Mouse (Mus musculus): Measurements from ENCODE around the gene Psmb3. TPM values are rescaled to one million over a fixed set of nuclear protein-coding genes. Genes with fewer than 3 reads are reported as not detected.
A peak's percentile ranks its signal among the peaks of the same experiment; 100 is the strongest.

Gene Psmb3
- polyA plus RNA-seq, 1 experiment from 2014 or later: 561 TPM

GRCm38 (mm10) chr11:97659990-97660714 lies 43.0 kb upstream of the Psmb3 start:
- Histone ChIP-seq H3K27ac (ENCODE audit: low read depth, low read length) (peak overlapping the region; percentile 13), H3K4me3 (ENCODE audit: low read depth, low read length) (peak overlapping the region; percentile 78)
- WGBS: under 1% methylated on average over 66 of the region's 78 CpGs

GRCm38 (mm10) chr11:97660734-97661647 lies 42.2 kb upstream of the Psmb3 start:
- no peak for DNase-seq (ENCODE audit: low spot score)
- Histone ChIP-seq H3K9me3 (ENCODE audit: control insufficient read depth, low read length) (no peaks in the 10 kb centered on the region), H3K4me3 (ENCODE audit: low read depth, low read length) (peak overlapping the region; percentile 78), H3K27ac (ENCODE audit: low read depth, low read length) (no peak overlapping the region), H3K27me3 (replicated peaks; ENCODE audit: control insufficient read depth, insufficient read depth, low read length) (peaks cover 54% of the 10 kb centered on the region), H3K4me2 (peak overlapping the region; percentile 76), H3K36me3 (ENCODE audit: control insufficient read depth, insufficient read depth, low read length) (peaks cover 8% of the 10 kb centered on the region; the same call in 1 of the 2 replicates), H3K9ac (ENCODE audit: low read depth, low read length) (peak overlapping the region; percentile 7; the same call in 1 of the 2 replicates), H3K4me1 (replicated peaks; ENCODE audit: control insufficient read depth, insufficient read depth, low read length) (peaks cover 23% of the 10 kb centered on the region)
- ATAC-seq (replicated peaks; ENCODE audit: low FRiP score): no peak
- WGBS: 5% methylated on average over 27 of the region's 27 CpGs

More at GRCm38 (mm10) chr11:97659990-97660714, 43.0 kb upstream of the Psmb3 start:
- Histone ChIP-seq H3K27me3 (replicated peaks; ENCODE audit: control insufficient read depth, insufficient read depth, low read length) (peaks cover 50% of the 10 kb centered on the region), H3K9ac (ENCODE audit: low read depth, low read length) (peak overlapping the region; percentile 75), H3K4me1 (replicated peaks; ENCODE audit: control insufficient read depth, insufficient read depth, low read length) (peaks cover 23% of the 10 kb centered on the region), H3K36me3 (ENCODE audit: control insufficient read depth, insufficient read depth, low read length) (peaks cover under 1% of the 10 kb centered on the region; the same call in 1 of the 2 replicates), H3K4me2 (peak overlapping the region; percentile 76), H3K9me3 (ENCODE audit: control insufficient read depth, low read length) (no peaks in the 10 kb centered on the region)
- DNase-seq (ENCODE audit: low spot score): peak; percentile 82
- ATAC-seq (replicated peaks; ENCODE audit: low FRiP score): peak; percentile 87

- Histone ChIP-seq H3K9me3 (ENCODE audit: control insufficient read depth, low read length) (no peaks in the 10 kb centered on the region), H3K9ac (ENCODE audit: low read depth, low read length) (no peak overlapping the region), H3K4me2 (peak overlapping the region; percentile 76), H3K4me1 (replicated peaks; ENCODE audit: control insufficient read depth, insufficient read depth, low read length) (peaks cover 23% of the 10 kb centered on the region), H3K27ac (ENCODE audit: low read depth, low read length) (no peak overlapping the region), H3K4me3 (ENCODE audit: low read depth, low read length) (peak overlapping the region; percentile 34), H3K27me3 (replicated peaks; ENCODE audit: control insufficient read depth, insufficient read depth, low read length) (peaks cover 54% of the 10 kb centered on the region), H3K36me3 (ENCODE audit: control insufficient read depth, insufficient read depth, low read length) (peaks cover 10% of the 10 kb centered on the region)
- no peak for DNase-seq (ENCODE audit: low spot score)
- 2% methylated on average over 18 of the region's 20 CpGs for WGBS
- ATAC-seq (replicated peaks; ENCODE audit: low FRiP score): no peak
Observed at GRCm38 (mm10) chr11:97661648-97662133, 41.5 kb upstream of the Psmb3 start.

- Histone ChIP-seq H3K9me3 (ENCODE audit: control insufficient read depth, low read length) (no peaks in the 10 kb centered on the region), H3K4me1 (replicated peaks; ENCODE audit: control insufficient read depth, insufficient read depth, low read length) (peaks cover 23% of the 10 kb centered on the region), H3K4me2 (peak overlapping the region; percentile 76), H3K4me3 (ENCODE audit: low read depth, low read length) (peak overlapping the region; percentile 80), H3K27me3 (replicated peaks; ENCODE audit: control insufficient read depth, insufficient read depth, low read length) (peaks cover 54% of the 10 kb centered on the region), H3K36me3 (ENCODE audit: control insufficient read depth, insufficient read depth, low read length) (peaks cover 10% of the 10 kb centered on the region), H3K9ac (ENCODE audit: low read depth, low read length) (no peak overlapping the region; the same call in 1 of the 2 replicates), H3K27ac (ENCODE audit: low read depth, low read length) (no peak overlapping the region)
- 2% methylated on average over 21 of the region's 21 CpGs for WGBS
- DNase-seq (ENCODE audit: low spot score): no peak
- no peak for ATAC-seq (replicated peaks; ENCODE audit: low FRiP score)
Observed at GRCm38 (mm10) chr11:97662207-97662892, 40.8 kb upstream of the Psmb3 start.

DNA sequence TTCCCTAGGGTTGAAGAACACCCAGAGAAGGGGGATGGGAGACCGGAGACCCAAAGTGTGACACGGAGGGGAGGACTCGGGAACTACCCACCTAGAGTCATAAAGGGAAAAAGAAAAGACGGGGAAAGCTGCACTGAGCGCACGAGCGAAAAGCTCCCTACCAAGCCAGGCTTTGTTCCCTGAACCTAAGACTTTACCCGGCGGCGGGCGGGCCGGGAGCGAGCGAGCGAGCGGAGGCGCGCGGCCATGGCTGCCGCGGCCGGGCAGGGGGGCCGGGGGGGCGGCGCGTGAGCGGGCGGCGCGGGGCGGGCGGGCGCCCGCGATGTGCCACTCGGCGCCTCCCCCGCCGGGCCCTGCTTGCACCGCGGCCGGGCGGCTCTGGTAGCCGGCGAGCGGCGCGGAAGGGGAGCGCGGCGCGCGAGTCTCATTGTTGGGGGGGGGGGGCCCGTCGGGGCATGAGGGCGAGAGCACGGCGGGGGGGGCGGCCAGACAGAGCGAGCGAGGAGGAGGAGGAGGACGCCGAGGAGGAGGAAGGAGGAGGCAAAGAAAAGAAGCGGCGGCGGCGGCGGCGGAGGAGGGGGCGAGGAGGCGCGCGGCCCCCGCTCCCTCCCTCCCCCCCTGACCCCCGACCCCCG lies 40.2 kb upstream of the Psmb3 start, which contains the start of gene Mllt6:
Gene Mllt6 (plus strand): TSS at position 522 of the 635 bp plus-strand sequence.
- WGBS: 0% methylated on average over 43 of the region's 76 CpGs
- Histone ChIP-seq H3K27me3 (replicated peaks; ENCODE audit: control insufficient read depth, insufficient read depth, low read length) (peaks cover 54% of the 10 kb centered on the region), H3K9ac (ENCODE audit: low read depth, low read length) (peak within 1 kb of the TSS; percentile 75), H3K9me3 (ENCODE audit: control insufficient read depth, low read length) (no peaks in the 10 kb centered on the region), H3K27ac (ENCODE audit: low read depth, low read length) (peak within 1 kb of the TSS; percentile 70), H3K4me3 (ENCODE audit: low read depth, low read length) (peak within 1 kb of the TSS; percentile 80), H3K36me3 (ENCODE audit: control insufficient read depth, insufficient read depth, low read length) (peaks cover 10% of the 10 kb centered on the region), H3K4me2 (peak within 1 kb of the TSS; percentile 76), H3K4me1 (replicated peaks; ENCODE audit: control insufficient read depth, insufficient read depth, low read length) (peaks cover 23% of the 10 kb centered on the region)
- ATAC-seq (replicated peaks; ENCODE audit: low FRiP score) (0 out of 2 replicates have a peak, but pooled peaks have one; percentile 11), DNase-seq (ENCODE audit: low spot score) (no peak)

DNA sequence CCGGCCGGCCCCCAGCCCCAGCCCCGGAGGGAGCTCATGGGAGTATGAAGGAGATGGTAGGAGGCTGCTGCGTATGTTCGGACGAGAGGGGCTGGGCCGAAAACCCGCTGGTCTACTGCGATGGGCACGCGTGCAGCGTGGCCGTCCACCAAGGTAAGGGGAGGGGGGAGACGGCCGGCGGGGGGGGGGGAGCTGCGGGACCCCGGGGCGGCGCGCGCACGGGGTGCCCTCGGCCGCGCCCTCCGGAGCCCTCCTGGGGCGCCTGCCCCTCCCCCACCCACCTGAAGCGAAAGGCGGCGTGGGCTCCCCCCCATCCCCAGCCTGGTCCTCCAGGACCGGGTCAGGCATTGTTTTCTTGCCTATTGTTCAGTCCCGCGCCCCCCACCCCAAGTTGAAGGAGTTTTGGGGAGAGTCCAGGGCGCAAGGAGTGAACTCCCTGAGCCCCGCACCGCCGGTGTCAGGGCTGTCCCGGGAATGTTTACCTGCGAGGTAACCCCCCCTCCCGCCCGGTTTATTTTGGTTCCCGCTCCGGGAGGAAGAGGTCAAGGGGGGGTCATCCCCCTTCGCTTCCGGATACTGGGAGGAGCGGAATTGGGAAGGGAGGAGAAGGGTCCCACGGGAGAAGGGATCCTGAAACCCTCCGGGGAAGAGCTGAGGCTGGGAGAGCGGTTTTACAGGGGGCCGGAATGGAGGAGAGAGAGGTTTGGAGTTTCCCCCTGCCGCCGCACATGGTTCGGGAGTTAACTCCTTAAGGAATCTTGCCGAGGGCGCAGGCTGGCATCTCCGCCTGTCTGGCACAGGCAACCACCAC lies 39.5 kb upstream of the Psmb3 start:
- Histone ChIP-seq H3K9ac (ENCODE audit: low read depth, low read length) (peak overlapping the region; percentile 75), H3K27ac (ENCODE audit: low read depth, low read length) (peak overlapping the region; percentile 70), H3K9me3 (ENCODE audit: control insufficient read depth, low read length) (no peaks in the 10 kb centered on the region), H3K27me3 (replicated peaks; ENCODE audit: control insufficient read depth, insufficient read depth, low read length) (peaks cover 54% of the 10 kb centered on the region), H3K4me1 (replicated peaks; ENCODE audit: control insufficient read depth, insufficient read depth, low read length) (peaks cover 22% of the 10 kb centered on the region), H3K4me3 (ENCODE audit: low read depth, low read length) (peak overlapping the region; percentile 80), H3K36me3 (ENCODE audit: control insufficient read depth, insufficient read depth, low read length) (peaks cover 10% of the 10 kb centered on the region), H3K4me2 (peak overlapping the region; percentile 76)
- DNase-seq (ENCODE audit: low spot score): no peak
- no peak for ATAC-seq (replicated peaks; ENCODE audit: low FRiP score)
- WGBS: 1% methylated on average over 44 of the region's 57 CpGs

DNA sequence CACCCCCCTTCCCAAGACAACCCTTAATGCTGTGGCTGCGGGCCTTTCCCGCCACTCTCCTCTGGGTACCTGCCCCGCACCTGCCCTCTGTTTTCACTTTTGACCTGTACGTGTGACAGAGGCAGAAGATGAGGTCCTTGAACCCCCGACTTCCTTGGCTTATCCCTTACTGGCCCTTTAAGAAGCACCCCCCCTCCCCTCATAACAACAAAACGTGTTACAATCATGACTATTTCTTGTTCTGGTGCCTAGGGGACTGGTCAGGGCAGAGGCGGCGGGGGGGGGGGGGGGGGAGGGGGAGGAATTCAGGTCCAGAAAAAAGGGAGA lies 38.9 kb upstream of the Psmb3 start:
- H3K9ac ChIP-seq (ENCODE audit: low read depth, low read length): peak overlapping the region; percentile 39
- DNase-seq (ENCODE audit: low spot score) (no peak), ATAC-seq (replicated peaks; ENCODE audit: low FRiP score) (no peak)
- H3K4me1 ChIP-seq (replicated peaks; ENCODE audit: control insufficient read depth, insufficient read depth, low read length): peaks cover 22% of the 10 kb centered on the region
- 2% methylated on average over 6 of the region's 8 CpGs for WGBS
- H3K36me3 ChIP-seq (ENCODE audit: control insufficient read depth, insufficient read depth, low read length): peaks cover 10% of the 10 kb centered on the region
- H3K27me3 ChIP-seq (replicated peaks; ENCODE audit: control insufficient read depth, insufficient read depth, low read length): peaks cover 54% of the 10 kb centered on the region
- no peaks in the 10 kb centered on the region for H3K9me3 ChIP-seq (ENCODE audit: control insufficient read depth, low read length)
- no peak overlapping the region for H3K27ac ChIP-seq (ENCODE audit: low read depth, low read length)
- peak overlapping the region; percentile 80 for H3K4me3 ChIP-seq (ENCODE audit: low read depth, low read length)
- peak overlapping the region; percentile 76 for H3K4me2 ChIP-seq
